Mouse (Mus musculus): ENCODE measurements around the gene Ubash3b. TPM values are rescaled to one million over a fixed set of nuclear protein-coding genes. Genes with fewer than 3 reads are reported as not detected.
A peak's percentile ranks its signal among the peaks of the same experiment; 100 is the strongest.

Gene Ubash3b
- polyA plus RNA-seq, 1 experiment: 11.6 TPM

DNA sequence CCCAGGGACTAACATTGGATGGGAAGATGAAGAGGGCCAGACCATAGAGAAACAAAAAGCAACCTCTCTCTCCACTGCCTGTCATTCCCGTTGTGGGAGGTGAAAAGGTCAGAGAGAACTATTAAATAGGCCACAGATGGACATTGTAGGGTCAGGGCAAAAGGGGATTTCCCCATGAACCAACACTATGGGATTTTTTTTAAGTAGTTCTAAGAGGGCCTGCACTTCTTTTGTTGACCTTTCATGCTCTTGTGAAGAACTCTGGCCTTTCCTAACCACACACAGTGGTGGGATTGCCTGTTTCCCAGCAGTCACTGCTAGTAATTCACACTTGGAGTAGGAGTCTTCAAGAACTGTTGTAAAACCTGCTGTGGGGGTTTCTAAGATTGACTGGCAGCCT, 153.7 kb downstream of the Ubash3b start:
- Histone ChIP-seq H3K4me3 (ENCODE audit: insufficient read depth, low read length) (no peak overlapping the region), H3K27ac (ENCODE audit: insufficient read depth, low read length) (no peak overlapping the region), H3K4me1 (ENCODE audit: control insufficient read depth, insufficient read depth, low read length) (no peaks in the 10 kb centered on the region; the same call in 1 of the 2 replicates)
- TF ChIP-seq CTCF (IDR thresholded peaks at IDR 0.05; ENCODE audit: extremely low read depth, insufficient read depth, low read length): no peak
- TF ChIP-seq POLR2A (IDR thresholded peaks at IDR 0.05; ENCODE audit: extremely low read depth, insufficient read depth, low read length): no peak

- Histone ChIP-seq H3K4me3 (ENCODE audit: insufficient read depth, low read length) (no peak within 1 kb of the TSS), H3K27ac (ENCODE audit: insufficient read depth, low read length) (no peak within 1 kb of the TSS)
Measured at GRCm38 (mm10) chr9:41004415-41004814, 157.1 kb downstream of the Ubash3b start, which contains the start of gene Crtam. Crtam (minus strand) TSS chr9:41004628.

DNA sequence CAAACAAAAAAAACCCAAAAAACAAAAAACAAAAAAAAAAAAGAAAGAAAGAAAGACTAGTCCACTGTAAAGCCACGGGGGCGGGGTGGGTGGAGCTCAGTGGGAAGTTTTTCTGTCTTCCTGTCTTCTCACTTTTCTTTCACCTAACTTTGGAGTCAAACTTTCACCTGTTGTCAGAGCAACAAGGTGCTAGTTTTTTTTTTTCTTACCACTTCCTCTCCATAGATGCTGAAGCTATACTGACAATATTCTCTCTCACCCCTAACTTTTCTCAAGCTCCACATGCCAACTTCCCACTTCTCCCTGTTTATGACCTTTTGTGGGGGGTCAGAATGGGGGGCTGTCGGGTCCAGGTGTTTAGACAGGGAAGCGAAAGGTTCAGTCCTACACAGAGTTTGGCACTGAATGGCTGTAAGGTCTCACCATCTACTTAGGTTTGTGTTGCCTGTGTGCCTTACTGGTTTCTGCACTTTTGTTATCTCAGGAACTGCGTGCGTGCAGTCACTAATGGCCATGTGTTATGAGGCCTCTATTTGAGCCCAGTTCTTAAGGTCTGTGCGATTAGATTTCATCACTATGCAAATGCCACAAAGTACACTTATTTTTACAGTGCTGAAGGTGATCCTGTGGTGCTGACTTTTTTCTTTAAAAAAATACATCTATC, 164.2 kb downstream of the Ubash3b start:
- TF ChIP-seq CTCF (IDR thresholded peaks at IDR 0.05; ENCODE audit: extremely low read depth, insufficient read depth, low read length) (no peak), POLR2A (IDR thresholded peaks at IDR 0.05; ENCODE audit: extremely low read depth, insufficient read depth, low read length) (no peak)
- H3K4me3 ChIP-seq (ENCODE audit: insufficient read depth, low read length): no peak overlapping the region
- H3K4me1 ChIP-seq (ENCODE audit: control insufficient read depth, insufficient read depth, low read length): peaks cover 2% of the 10 kb centered on the region; the same call in 1 of the 2 replicates
- H3K27ac ChIP-seq (ENCODE audit: insufficient read depth, low read length): no peak overlapping the region

More at GRCm38 (mm10) chr9:41004415-41004814, 157.1 kb downstream of the Ubash3b start, which contains the start of gene Crtam:
- H3K4me1 ChIP-seq (ENCODE audit: control insufficient read depth, insufficient read depth, low read length): peaks cover 2% of the 10 kb centered on the region
- no peak for TF ChIP-seq POLR2A (IDR thresholded peaks at IDR 0.05; ENCODE audit: extremely low read depth, insufficient read depth, low read length)
- TF ChIP-seq CTCF (IDR thresholded peaks at IDR 0.05; ENCODE audit: extremely low read depth, insufficient read depth, low read length): no peak

- H3K4me1 ChIP-seq (ENCODE audit: control insufficient read depth, insufficient read depth, low read length): no peaks in the 10 kb centered on the region; the same call in 1 of the 2 replicates
- TF ChIP-seq POLR2A (IDR thresholded peaks at IDR 0.05; ENCODE audit: extremely low read depth, insufficient read depth, low read length) (no peak), CTCF (IDR thresholded peaks at IDR 0.05; ENCODE audit: extremely low read depth, insufficient read depth, low read length) (no peak)
- H3K27ac ChIP-seq (ENCODE audit: insufficient read depth, low read length): no peak overlapping the region
- no peak overlapping the region for H3K4me3 ChIP-seq (ENCODE audit: insufficient read depth, low read length)
Measured at GRCm38 (mm10) chr9:40994075-40994474, 167.4 kb downstream of the Ubash3b start.

DNA sequence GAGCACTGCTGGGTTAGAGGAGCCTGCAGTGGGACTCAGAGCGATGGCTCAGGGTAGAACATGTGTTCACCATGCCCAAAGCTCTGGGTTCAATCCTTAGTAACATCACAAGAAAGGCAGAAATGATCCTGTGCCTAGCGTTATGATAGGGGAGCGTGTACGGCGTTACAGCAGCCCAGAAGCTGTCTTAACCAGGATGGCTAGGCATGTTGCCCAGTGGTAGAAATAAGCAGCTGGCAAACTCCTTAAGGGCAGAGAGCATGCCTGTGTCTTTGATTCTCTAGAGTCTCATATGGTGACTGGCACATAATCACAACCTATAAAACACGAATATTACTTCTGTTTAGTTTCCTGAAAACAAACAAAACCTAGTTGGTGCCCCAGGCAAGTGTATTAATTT, 170.0 kb downstream of the Ubash3b start:
- Histone ChIP-seq H3K4me1 (ENCODE audit: control insufficient read depth, insufficient read depth, low read length) (no peaks in the 10 kb centered on the region; the same call in 1 of the 2 replicates), H3K4me3 (ENCODE audit: insufficient read depth, low read length) (no peak overlapping the region), H3K27ac (ENCODE audit: insufficient read depth, low read length) (no peak overlapping the region)
- TF ChIP-seq POLR2A (IDR thresholded peaks at IDR 0.05; ENCODE audit: extremely low read depth, insufficient read depth, low read length): no peak

DNA sequence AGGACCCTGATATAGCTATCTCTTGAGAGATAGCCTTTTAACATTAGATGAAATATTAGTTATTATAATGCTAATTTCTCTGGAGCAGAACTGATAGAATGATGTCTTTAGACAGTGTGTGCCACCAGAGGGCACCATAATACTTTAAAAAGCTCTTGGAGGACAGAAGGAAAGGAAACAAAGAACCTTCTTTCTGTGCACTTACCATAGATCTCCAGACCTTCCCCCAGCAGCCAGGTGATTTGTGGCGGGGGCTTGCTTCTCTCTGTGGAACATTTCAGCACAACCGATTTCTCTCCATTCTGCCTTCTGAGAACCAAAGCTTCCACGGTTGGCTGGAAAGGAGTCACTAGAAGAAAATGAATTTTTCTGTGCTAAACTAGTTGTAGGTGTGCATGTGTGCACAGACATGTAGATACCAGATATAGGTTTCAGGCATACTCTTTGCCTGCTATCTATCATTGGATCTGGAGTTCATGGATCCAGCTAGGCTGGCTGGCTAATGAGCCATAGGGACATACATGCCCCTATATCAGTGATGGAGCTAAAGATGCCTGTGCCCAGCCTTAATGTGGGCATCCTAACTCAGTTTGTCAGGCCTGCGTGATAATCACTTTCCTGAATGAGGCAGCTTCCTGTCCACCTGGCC, 171.4 kb downstream of the Ubash3b start:
- TF ChIP-seq POLR2A (IDR thresholded peaks at IDR 0.05; ENCODE audit: extremely low read depth, insufficient read depth, low read length) (no peak), CTCF (IDR thresholded peaks at IDR 0.05; ENCODE audit: extremely low read depth, insufficient read depth, low read length) (no peak)
- Histone ChIP-seq H3K4me1 (ENCODE audit: control insufficient read depth, insufficient read depth, low read length) (no peaks in the 10 kb centered on the region; the same call in 1 of the 2 replicates), H3K27ac (ENCODE audit: insufficient read depth, low read length) (no peak overlapping the region), H3K4me3 (ENCODE audit: insufficient read depth, low read length) (no peak overlapping the region)

GRCm38 (mm10) chr9:40984313-40984712, 177.2 kb downstream of the Ubash3b start:
- Histone ChIP-seq H3K4me1 (ENCODE audit: control insufficient read depth, insufficient read depth, low read length) (no peaks in the 10 kb centered on the region), H3K27ac (ENCODE audit: insufficient read depth, low read length) (no peak overlapping the region), H3K4me3 (ENCODE audit: insufficient read depth, low read length) (no peak overlapping the region)
- TF ChIP-seq POLR2A (IDR thresholded peaks at IDR 0.05; ENCODE audit: extremely low read depth, insufficient read depth, low read length): no peak
- TF ChIP-seq CTCF (IDR thresholded peaks at IDR 0.05; ENCODE audit: extremely low read depth, insufficient read depth, low read length): no peak

- no peak overlapping the region for H3K4me3 ChIP-seq (ENCODE audit: insufficient read depth, low read length)
Measured at GRCm38 (mm10) chr9:40983758-40984157, 177.7 kb downstream of the Ubash3b start.

GRCm38 (mm10) chr9:40982480-40982879, 179.0 kb downstream of the Ubash3b start:
- Histone ChIP-seq H3K4me1 (ENCODE audit: control insufficient read depth, insufficient read depth, low read length) (no peaks in the 10 kb centered on the region), H3K27ac (ENCODE audit: insufficient read depth, low read length) (no peak overlapping the region), H3K4me3 (ENCODE audit: insufficient read depth, low read length) (no peak overlapping the region)
- TF ChIP-seq CTCF (IDR thresholded peaks at IDR 0.05; ENCODE audit: extremely low read depth, insufficient read depth, low read length): peak; percentile 79
- no peak for TF ChIP-seq POLR2A (IDR thresholded peaks at IDR 0.05; ENCODE audit: extremely low read depth, insufficient read depth, low read length)

More at GRCm38 (mm10) chr9:40983758-40984157, 177.7 kb downstream of the Ubash3b start:
- Histone ChIP-seq H3K4me1 (ENCODE audit: control insufficient read depth, insufficient read depth, low read length) (no peaks in the 10 kb centered on the region), H3K27ac (ENCODE audit: insufficient read depth, low read length) (no peak overlapping the region)
- TF ChIP-seq POLR2A (IDR thresholded peaks at IDR 0.05; ENCODE audit: extremely low read depth, insufficient read depth, low read length) (no peak), CTCF (IDR thresholded peaks at IDR 0.05; ENCODE audit: extremely low read depth, insufficient read depth, low read length) (no peak)
